Mouse (Mus musculus) ES-E14 (cell line): Measurements from ENCODE around the gene Fer.

Experiments
- CHD2 ChIP-seq: IDR thresholded peaks from 2 replicates; pipeline ENCODE4 v1.6.1; 2014; ENCODE audit warnings: mild to moderate bottlenecking, low read depth, low read length, inconsistent platforms
- HCFC1 ChIP-seq: IDR thresholded peaks from 2 replicates; pipeline ENCODE4 v1.6.1; 2012; ENCODE audit warnings: low read length, inconsistent platforms, borderline replicate concordance; ENCODE audit not compliant: insufficient read depth
- MAFK ChIP-seq: IDR thresholded peaks from 2 replicates; pipeline ENCODE4 v1.6.1; 2014; ENCODE audit warnings: mild to moderate bottlenecking, low read depth, low read length, inconsistent platforms; ENCODE audit not compliant: insufficient read depth
- ZC3H11A ChIP-seq: IDR thresholded peaks from 2 replicates; pipeline ENCODE4 v1.6.1; 2012; ENCODE audit warnings: low read depth, mild to moderate bottlenecking, inconsistent platforms, low read length, borderline replicate concordance
- ZNF384 ChIP-seq: IDR thresholded peaks from 2 replicates; pipeline ENCODE4 v1.6.1; 2012; ENCODE audit warnings: low read depth, low read length, inconsistent platforms

- TF ChIP-seq ZC3H11A = no peak
- no peak for TF ChIP-seq ZNF384
- TF ChIP-seq MAFK = no peak
- no peak for TF ChIP-seq HCFC1
- TF ChIP-seq CHD2 = no peak
Observed at GRCm38 (mm10) chr17:64086875-64087608, 224.2 kb downstream of the Fer start.
